Mouse (Mus musculus): ENCODE measurements around the gene Cds1. TPM values are rescaled to one million over a fixed set of nuclear protein-coding genes. Genes with fewer than 3 reads are reported as not detected.
A peak's percentile ranks its signal among the peaks of the same experiment; 100 is the strongest.

Cds1 gene
- polyA plus RNA-seq, 1 experiment from 2014 or later = 0.64 TPM

- H3K4me3 ChIP-seq = no peak overlapping the region
- no peaks in the 10 kb centered on the region for H3K9me3 ChIP-seq
- H3K4me1 ChIP-seq = 0 out of 2 replicates have a peak, but pooled peaks cover 4% of the 10 kb centered on the region
- H3K27ac ChIP-seq = no peak overlapping the region
- H3K36me3 ChIP-seq = no peaks in the 10 kb centered on the region
- no peaks in the 10 kb centered on the region for H3K27me3 ChIP-seq (ENCODE audit: insufficient read depth, poor library complexity, severe bottlenecking)
- no peak for DNase-seq (ENCODE audit: low spot score)
- WGBS = 86% methylated on average over 2 of the region's 2 CpGs
These were observed 19.9 kb downstream of the Cds1 start for GRCm38 (mm10) chr5:101784787-101785186.

- Histone ChIP-seq H3K4me1 (0 out of 2 replicates have a peak, but pooled peaks cover 4% of the 10 kb centered on the region), H3K27ac (no peak overlapping the region), H3K9me3 (no peaks in the 10 kb centered on the region), H3K4me3 (no peak overlapping the region), H3K27me3 (ENCODE audit: insufficient read depth, poor library complexity, severe bottlenecking) (no peaks in the 10 kb centered on the region), H3K36me3 (no peaks in the 10 kb centered on the region)
- 70% methylated on average over 4 of the region's 4 CpGs for WGBS
- DNase-seq (ENCODE audit: low spot score) = no peak
These were observed 21.1 kb downstream of the Cds1 start for GRCm38 (mm10) chr5:101785921-101786614.

DNA sequence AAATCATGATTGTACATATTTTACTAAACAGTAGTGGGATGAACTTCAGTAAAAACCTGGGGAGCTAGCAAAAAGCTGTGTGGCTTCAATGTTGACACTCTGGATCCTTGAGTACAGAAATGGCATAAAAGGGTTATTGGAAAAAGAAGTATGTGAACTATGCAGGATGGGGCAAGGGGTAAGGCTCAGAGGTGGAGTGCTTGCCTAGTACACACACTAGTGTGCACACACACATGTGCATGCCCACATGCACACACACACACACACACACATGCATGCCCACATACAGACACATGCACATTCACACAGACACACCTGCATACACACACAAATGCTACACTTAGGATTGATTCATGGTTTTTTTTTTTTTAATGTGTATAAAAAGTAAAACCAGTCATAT is 24.8 kb downstream of the Cds1 start:
- Histone ChIP-seq H3K27me3 (ENCODE audit: insufficient read depth, poor library complexity, severe bottlenecking) (no peaks in the 10 kb centered on the region), H3K9me3 (no peaks in the 10 kb centered on the region), H3K4me1 (peaks cover 15% of the 10 kb centered on the region; the same call in 1 of the 2 replicates), H3K4me3 (no peak overlapping the region), H3K27ac (no peak overlapping the region), H3K36me3 (no peaks in the 10 kb centered on the region)
- DNase-seq (ENCODE audit: low spot score) = no peak

- Histone ChIP-seq H3K9me3 (no peaks in the 10 kb centered on the region), H3K36me3 (no peaks in the 10 kb centered on the region), H3K27me3 (ENCODE audit: insufficient read depth, poor library complexity, severe bottlenecking) (no peaks in the 10 kb centered on the region), H3K27ac (no peak overlapping the region), H3K4me1 (peaks cover 15% of the 10 kb centered on the region; the same call in 1 of the 2 replicates), H3K4me3 (no peak overlapping the region)
- no peak for DNase-seq (ENCODE audit: low spot score)
- 64% methylated on average over 5 of the region's 5 CpGs for WGBS
These were observed 25.6 kb downstream of the Cds1 start for GRCm38 (mm10) chr5:101790560-101790959.

GRCm38 (mm10) chr5:101792665-101793064 is 27.7 kb downstream of the Cds1 start:
- no peaks in the 10 kb centered on the region for H3K36me3 ChIP-seq
- no peaks in the 10 kb centered on the region for H3K9me3 ChIP-seq
- H3K4me1 ChIP-seq = peaks cover 15% of the 10 kb centered on the region; the same call in 1 of the 2 replicates
- no peak for DNase-seq (ENCODE audit: low spot score)
- no peak overlapping the region for H3K4me3 ChIP-seq
- H3K27ac ChIP-seq = no peak overlapping the region
- WGBS = 52% methylated on average over 4 of the region's 4 CpGs
- no peaks in the 10 kb centered on the region for H3K27me3 ChIP-seq (ENCODE audit: insufficient read depth, poor library complexity, severe bottlenecking)

GRCm38 (mm10) chr5:101801891-101802290 is 37.0 kb downstream of the Cds1 start:
- H3K9me3 ChIP-seq = peaks cover 3% of the 10 kb centered on the region; the same call in 1 of the 2 replicates
- no peaks in the 10 kb centered on the region for H3K36me3 ChIP-seq
- H3K4me3 ChIP-seq = no peak overlapping the region
- WGBS = 54% methylated on average over 2 of the region's 2 CpGs
- DNase-seq (ENCODE audit: low spot score) = no peak
- H3K27ac ChIP-seq = no peak overlapping the region
- H3K27me3 ChIP-seq (ENCODE audit: insufficient read depth, poor library complexity, severe bottlenecking) = no peaks in the 10 kb centered on the region
- H3K4me1 ChIP-seq = peaks cover 14% of the 10 kb centered on the region

GRCm38 (mm10) chr5:101802358-101803022 is 37.6 kb downstream of the Cds1 start:
- no peaks in the 10 kb centered on the region for H3K36me3 ChIP-seq
- no peaks in the 10 kb centered on the region for H3K27me3 ChIP-seq (ENCODE audit: insufficient read depth, poor library complexity, severe bottlenecking)
- H3K4me1 ChIP-seq = peaks cover 14% of the 10 kb centered on the region
- no peak overlapping the region for H3K27ac ChIP-seq
- WGBS = 71% methylated on average over 9 of the region's 9 CpGs
- DNase-seq (ENCODE audit: low spot score) = no peak
- H3K4me3 ChIP-seq = no peak overlapping the region
- peaks cover 3% of the 10 kb centered on the region; the same call in 1 of the 2 replicates for H3K9me3 ChIP-seq

DNA sequence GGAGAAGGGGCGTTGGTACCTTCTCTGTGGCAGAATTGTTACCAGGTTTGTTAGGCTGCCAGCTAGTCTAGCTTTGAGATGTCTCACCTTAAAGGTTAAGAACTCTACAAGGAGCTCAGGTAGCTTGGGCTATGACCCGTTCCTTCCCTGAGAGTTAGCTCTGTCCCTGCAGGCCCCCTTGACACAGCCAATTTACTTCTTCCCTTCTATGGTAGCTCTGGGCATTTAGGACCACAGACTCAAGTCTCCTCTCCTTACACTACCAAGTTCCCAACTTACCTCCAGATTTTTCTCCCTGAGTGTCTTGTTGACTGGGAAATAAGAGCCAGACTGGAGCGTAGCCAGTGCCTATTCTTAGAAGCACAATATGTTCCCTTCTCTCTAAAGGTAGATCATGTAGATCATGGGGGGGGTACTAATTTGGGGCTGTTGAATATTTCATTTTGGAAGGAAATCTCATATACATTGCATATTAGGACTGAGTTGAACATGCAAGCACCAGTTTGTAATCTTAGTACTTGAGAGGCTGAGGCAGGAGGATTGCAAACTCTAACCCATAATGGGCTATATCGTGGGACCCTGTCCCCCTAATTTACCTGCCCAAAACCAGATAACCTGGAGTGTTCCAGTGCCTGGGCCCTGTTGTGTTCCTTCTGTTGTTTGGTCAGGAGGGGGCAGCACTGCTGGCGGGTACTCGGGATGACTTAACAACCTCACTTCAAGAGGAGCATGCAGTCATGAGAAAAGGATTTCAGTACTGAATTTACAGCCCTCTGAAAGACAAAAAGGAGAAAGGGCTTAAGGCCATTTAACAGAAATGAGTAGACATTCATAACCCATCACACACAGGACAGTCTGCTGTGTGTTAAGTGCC is 46.6 kb downstream of the Cds1 start:
- H3K4me1 ChIP-seq = peaks cover 10% of the 10 kb centered on the region
- H3K9me3 ChIP-seq = no peaks in the 10 kb centered on the region
- DNase-seq (ENCODE audit: low spot score) = no peak
- no peaks in the 10 kb centered on the region for H3K36me3 ChIP-seq
- H3K27me3 ChIP-seq (ENCODE audit: insufficient read depth, poor library complexity, severe bottlenecking) = no peaks in the 10 kb centered on the region
- H3K27ac ChIP-seq = no peak overlapping the region
- WGBS = 87% methylated on average over 6 of the region's 6 CpGs
- no peak overlapping the region for H3K4me3 ChIP-seq

DNA sequence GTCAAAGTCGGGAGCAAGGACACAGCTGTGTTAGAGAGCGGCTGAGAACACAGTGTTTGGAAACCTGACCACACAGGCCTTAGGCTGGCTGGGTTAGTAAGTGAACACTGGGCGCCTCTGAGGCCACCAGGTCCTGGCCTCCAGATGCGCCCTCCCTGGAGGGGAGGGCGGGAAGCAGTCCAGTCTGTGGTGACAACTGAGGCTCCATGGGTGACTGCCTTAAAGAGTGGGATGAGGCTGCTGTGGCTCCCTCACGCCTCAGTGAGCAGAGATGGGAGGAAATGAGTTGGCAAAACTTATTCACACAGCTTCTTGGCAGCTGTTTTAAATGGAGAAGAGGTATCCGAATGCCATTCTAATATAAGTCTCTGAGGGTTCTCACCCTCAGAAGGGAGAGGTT is 51.9 kb downstream of the Cds1 start:
- no peak overlapping the region for H3K4me3 ChIP-seq
- no peak for DNase-seq (ENCODE audit: low spot score)
- H3K36me3 ChIP-seq = no peaks in the 10 kb centered on the region
- no peaks in the 10 kb centered on the region for H3K9me3 ChIP-seq
- 60% methylated on average over 7 of the region's 7 CpGs for WGBS
- H3K27me3 ChIP-seq (ENCODE audit: insufficient read depth, poor library complexity, severe bottlenecking) = no peaks in the 10 kb centered on the region
- H3K27ac ChIP-seq = peak overlapping the region; percentile 62; the same call in 1 of the 2 replicates
- H3K4me1 ChIP-seq = peaks cover 41% of the 10 kb centered on the region

DNA sequence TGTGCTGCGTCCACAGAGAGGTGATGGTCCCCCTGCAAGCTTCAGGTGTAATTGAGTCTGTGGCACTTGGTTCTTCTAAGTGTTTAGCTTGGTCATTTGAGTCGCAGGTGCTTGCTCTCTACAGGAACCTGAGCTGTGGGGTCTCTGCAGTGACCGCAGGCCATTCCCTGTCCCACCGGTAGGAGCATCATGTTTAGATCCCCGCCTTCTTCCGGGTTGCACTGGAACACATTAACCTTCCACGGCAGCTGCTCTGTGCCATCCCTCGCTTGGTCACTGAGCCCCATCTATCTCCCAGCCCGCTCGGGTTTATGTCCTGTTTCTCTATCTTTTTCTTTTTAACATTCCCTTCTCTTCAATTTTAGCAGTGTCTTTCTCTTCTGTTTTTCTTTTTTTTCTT is 54.3 kb downstream of the Cds1 start:
- no peak for DNase-seq (ENCODE audit: low spot score)

DNA sequence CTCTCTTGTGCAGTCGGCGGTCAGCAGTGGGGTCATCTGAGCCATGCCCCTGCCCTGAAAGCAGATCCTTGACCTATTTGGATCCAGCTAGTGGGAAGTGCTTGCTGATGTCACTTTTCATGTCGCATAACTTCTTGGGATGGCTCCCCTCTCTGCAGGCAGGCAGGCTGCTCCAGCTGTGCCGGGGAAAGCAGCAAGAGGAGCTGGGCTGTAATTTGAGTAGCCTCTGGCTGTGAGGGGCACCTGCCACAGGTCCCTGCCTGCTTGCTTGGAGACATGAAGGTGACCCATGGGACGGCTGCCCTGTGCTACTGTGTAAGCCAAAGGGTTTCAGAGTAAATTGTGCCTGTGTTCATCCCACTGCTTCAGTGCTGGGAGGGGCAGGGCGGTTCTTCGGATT is 54.9 kb downstream of the Cds1 start:
- no peak for DNase-seq (ENCODE audit: low spot score)
- H3K27me3 ChIP-seq (ENCODE audit: insufficient read depth, poor library complexity, severe bottlenecking) = peaks cover 15% of the 10 kb centered on the region; the same call in 1 of the 2 replicates
- H3K4me1 ChIP-seq = peaks cover 48% of the 10 kb centered on the region
- no peaks in the 10 kb centered on the region for H3K9me3 ChIP-seq
- no peaks in the 10 kb centered on the region for H3K36me3 ChIP-seq
- no peak overlapping the region for H3K4me3 ChIP-seq
- H3K27ac ChIP-seq = 0 out of 2 replicates have a peak overlapping the region, but pooled peaks have one; percentile 3
- 13% methylated on average over 7 of the region's 7 CpGs for WGBS

More for the DNA sequence above, 54.3 kb downstream of the Cds1 start:
- H3K4me1 ChIP-seq = peaks cover 48% of the 10 kb centered on the region
- H3K27ac ChIP-seq = no peak overlapping the region
- 53% methylated on average over 10 of the region's 10 CpGs for WGBS
- H3K4me3 ChIP-seq = no peak overlapping the region
- no peaks in the 10 kb centered on the region for H3K36me3 ChIP-seq
- peaks cover 14% of the 10 kb centered on the region; the same call in 1 of the 2 replicates for H3K27me3 ChIP-seq (ENCODE audit: insufficient read depth, poor library complexity, severe bottlenecking)
- no peaks in the 10 kb centered on the region for H3K9me3 ChIP-seq

DNA sequence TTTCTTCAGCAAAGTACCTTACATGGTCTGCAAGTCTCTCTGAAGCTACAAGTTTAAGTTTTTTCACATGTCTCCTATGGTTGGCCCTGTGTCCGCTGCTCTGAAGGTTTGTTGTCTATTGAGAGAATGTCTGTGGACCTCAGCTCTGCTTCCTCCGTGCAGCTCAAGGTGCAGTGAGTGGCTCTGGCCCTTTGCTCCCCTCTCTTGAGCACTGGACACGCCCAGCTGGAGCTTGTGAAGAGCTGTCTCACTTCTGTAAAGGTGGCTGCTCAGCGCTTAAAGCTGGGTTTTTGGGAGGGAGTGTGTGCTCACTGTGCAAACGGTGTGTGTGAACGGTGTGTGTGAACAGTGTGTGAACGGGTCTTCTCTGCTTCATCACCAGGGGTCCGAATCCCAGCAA is 56.1 kb downstream of the Cds1 start:
- H3K4me1 ChIP-seq = peaks cover 56% of the 10 kb centered on the region
- no peak overlapping the region for H3K4me3 ChIP-seq
- no peak for DNase-seq (ENCODE audit: low spot score)
- no peaks in the 10 kb centered on the region for H3K9me3 ChIP-seq
- WGBS = 61% methylated on average over 8 of the region's 8 CpGs
- peaks cover 15% of the 10 kb centered on the region; the same call in 1 of the 2 replicates for H3K27me3 ChIP-seq (ENCODE audit: insufficient read depth, poor library complexity, severe bottlenecking)
- H3K36me3 ChIP-seq = no peaks in the 10 kb centered on the region
- H3K27ac ChIP-seq = 0 out of 2 replicates have a peak overlapping the region, but pooled peaks have one; percentile 1

All from heart, embryonic 10.5 days (tissue).